Mouse (Mus musculus) brain, embryonic 18.5 days (tissue): Measurements from ENCODE around the gene Odf2l.

Experiments
- DNase-seq: peaks from one replicate; pipeline ENCODE4 v3.0.0-alpha.2; 2012; ENCODE audit warnings: low read depth, low spot score

The Odf2l gene

GRCm38 (mm10) chr3:145118254-145119001 lies at the start of gene Odf2l:
Odf2l (plus strand) TSS chr3:145118588.
- peak; percentile 95 for DNase-seq

- DNase-seq, result no peak
These were observed 49.4 kb upstream of the Odf2l start for GRCm38 (mm10) chr3:145068964-145069363.

GRCm38 (mm10) chr3:145072339-145072738 lies 46.0 kb upstream of the Odf2l start:
- DNase-seq, result no peak

- DNase-seq, result no peak
These were observed 40.0 kb upstream of the Odf2l start for GRCm38 (mm10) chr3:145078405-145078804.

GRCm38 (mm10) chr3:145080904-145081303 lies 37.5 kb upstream of the Odf2l start:
- DNase-seq, result no peak

GRCm38 (mm10) chr3:145083081-145083480 lies 35.3 kb upstream of the Odf2l start:
- no peak for DNase-seq

GRCm38 (mm10) chr3:145086180-145086579 lies 32.2 kb upstream of the Odf2l start:
- no peak for DNase-seq

GRCm38 (mm10) chr3:145087857-145088598 lies 30.4 kb upstream of the Odf2l start:
- DNase-seq, result no peak

- no peak for DNase-seq
These were observed 19.1 kb upstream of the Odf2l start, which contains the start of gene Clca2 for GRCm38 (mm10) chr3:145099291-145099690. Clca2 (minus strand) TSS chr3:145099443.

- DNase-seq, result no peak
These were observed 16.4 kb upstream of the Odf2l start for GRCm38 (mm10) chr3:145101891-145102555.

- no peak for DNase-seq
These were observed 15.1 kb upstream of the Odf2l start for GRCm38 (mm10) chr3:145103321-145103720.

- no peak for DNase-seq
These were observed 14.6 kb upstream of the Odf2l start for GRCm38 (mm10) chr3:145103770-145104169.

- no peak for DNase-seq
These were observed 13.2 kb upstream of the Odf2l start for GRCm38 (mm10) chr3:145105076-145105772.

- DNase-seq, result no peak
These were observed 12.4 kb upstream of the Odf2l start for GRCm38 (mm10) chr3:145105773-145106504.

- no peak for DNase-seq
These were observed 3.2 kb upstream of the Odf2l start for GRCm38 (mm10) chr3:145115169-145115568.

GRCm38 (mm10) chr3:145117637-145118036 lies 751 bp upstream of the Odf2l start:
- DNase-seq, result no peak

GRCm38 (mm10) chr3:145119002-145119358 lies 592 bp downstream of the Odf2l start:
- DNase-seq, result no peak

GRCm38 (mm10) chr3:145119425-145119824 lies 1.0 kb downstream of the Odf2l start:
- DNase-seq, result no peak

- DNase-seq, result no peak
These were observed 8.2 kb downstream of the Odf2l start for GRCm38 (mm10) chr3:145126618-145127017.

GRCm38 (mm10) chr3:145129356-145129755 lies 11.0 kb downstream of the Odf2l start:
- DNase-seq, result no peak

GRCm38 (mm10) chr3:145131210-145131868 lies 13.0 kb downstream of the Odf2l start:
- peak; percentile 12 for DNase-seq
